Mouse (Mus musculus) MN1 (cell line): ENCODE measurements around the gene Gm10964.

Experiments
- DNase-seq: peaks from one replicate; pipeline ENCODE4 v3.0.0-alpha.2; 2016; ENCODE audit warnings: low spot score

Gene Gm10964

DNA sequence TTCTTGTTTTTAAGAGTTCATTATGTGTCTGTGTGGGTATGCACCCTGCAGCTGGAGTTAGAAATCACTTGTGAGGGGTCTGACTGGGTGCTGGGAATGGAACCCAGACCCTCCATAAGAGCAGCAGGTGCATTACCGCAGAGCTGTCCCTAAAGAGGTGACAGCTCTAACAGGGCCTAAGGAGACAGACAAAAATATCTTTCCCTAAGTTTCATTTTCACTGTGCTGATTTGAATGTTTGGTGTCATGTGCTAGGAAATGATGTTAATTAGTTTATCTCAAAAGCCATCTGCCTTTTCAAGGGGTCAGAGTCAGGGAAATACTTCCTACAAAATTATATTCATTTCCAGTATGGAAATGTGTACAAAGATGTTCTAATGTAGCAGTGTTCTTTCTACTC is at the start of gene Gm10964:
Gm10964 (plus strand) TSS at position 38 of the 400 bp plus-strand sequence.
- no peak for DNase-seq

- DNase-seq, result no peak
Measured at GRCm38 (mm10) chr3:103690506-103690905, 48.7 kb upstream of the Gm10964 start.

GRCm38 (mm10) chr3:103695556-103695955 is 43.6 kb upstream of the Gm10964 start:
- no peak for DNase-seq

DNA sequence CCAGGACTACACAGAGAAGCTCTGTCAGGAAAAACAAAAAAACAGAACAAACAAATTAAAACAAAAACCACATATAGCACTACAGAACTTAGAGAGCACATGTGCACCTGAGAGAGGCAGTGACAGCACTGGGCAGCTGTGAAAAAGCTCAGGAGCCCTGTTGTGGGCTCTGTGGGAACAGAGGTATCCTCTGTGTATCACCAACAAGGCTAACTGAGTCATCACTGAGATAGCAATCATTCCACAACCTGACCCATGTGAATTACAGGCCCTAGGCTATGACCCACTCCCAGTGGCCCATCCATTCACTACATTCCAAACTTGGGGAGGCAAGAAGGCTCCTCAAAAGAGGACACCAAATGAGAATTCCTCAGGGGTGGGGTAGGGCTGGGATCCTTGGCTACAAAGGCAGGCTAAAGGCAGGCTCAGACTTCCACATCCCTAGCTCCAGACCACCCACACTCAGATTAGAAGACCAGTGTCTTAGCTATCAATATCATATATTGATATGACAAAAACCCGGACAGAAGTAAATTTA is 42.7 kb upstream of the Gm10964 start:
- DNase-seq, result no peak

DNA sequence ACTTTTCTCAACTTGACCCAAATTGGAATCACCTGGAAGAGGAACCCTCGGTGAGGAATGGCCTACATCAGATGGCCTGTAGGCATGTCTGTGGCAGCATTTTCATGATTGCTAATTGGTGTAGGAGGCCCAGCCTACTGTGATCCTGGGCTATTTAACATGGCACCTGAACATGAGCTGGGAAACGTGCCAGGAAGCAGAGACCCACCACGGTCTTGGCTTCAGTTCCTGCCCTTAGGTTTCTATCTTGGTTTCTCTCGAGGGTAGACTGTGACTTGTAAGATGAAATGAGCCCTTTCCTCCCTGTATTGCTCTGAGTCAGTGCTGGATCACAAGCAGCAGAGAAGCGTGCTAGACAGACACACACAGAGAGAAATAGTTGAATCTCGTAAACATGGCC is 34.5 kb upstream of the Gm10964 start:
- DNase-seq, result no peak

GRCm38 (mm10) chr3:103705426-103705825 is 33.7 kb upstream of the Gm10964 start:
- DNase-seq, result no peak

GRCm38 (mm10) chr3:103709470-103710040 is 29.6 kb upstream of the Gm10964 start:
- DNase-seq, result no peak

DNA sequence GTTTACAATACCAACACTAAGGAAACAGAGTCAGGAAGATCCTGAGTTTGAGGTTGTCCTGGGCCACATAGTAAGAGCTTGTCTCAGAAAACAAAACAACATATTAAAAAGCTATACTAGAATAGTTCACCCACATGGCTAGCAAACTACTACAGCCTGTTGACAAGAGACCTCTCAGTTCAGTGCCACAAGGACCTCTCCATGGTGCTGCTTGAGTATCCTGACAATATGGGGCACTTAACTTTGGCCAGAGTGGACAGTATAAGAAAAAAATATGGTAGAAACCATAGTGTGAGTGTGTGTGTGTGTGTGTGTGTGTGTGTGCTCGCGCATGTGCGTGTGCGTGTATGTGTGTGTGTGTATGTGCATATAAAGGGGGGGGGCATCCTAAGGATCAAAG is 27.0 kb upstream of the Gm10964 start:
- no peak for DNase-seq

- no peak for DNase-seq
Measured at GRCm38 (mm10) chr3:103714236-103714875, 24.8 kb upstream of the Gm10964 start.

- no peak for DNase-seq
Measured at GRCm38 (mm10) chr3:103714942-103715341, 24.2 kb upstream of the Gm10964 start.

GRCm38 (mm10) chr3:103715762-103716693 is 23.1 kb upstream of the Gm10964 start:
- peak; percentile 41 for DNase-seq

DNA sequence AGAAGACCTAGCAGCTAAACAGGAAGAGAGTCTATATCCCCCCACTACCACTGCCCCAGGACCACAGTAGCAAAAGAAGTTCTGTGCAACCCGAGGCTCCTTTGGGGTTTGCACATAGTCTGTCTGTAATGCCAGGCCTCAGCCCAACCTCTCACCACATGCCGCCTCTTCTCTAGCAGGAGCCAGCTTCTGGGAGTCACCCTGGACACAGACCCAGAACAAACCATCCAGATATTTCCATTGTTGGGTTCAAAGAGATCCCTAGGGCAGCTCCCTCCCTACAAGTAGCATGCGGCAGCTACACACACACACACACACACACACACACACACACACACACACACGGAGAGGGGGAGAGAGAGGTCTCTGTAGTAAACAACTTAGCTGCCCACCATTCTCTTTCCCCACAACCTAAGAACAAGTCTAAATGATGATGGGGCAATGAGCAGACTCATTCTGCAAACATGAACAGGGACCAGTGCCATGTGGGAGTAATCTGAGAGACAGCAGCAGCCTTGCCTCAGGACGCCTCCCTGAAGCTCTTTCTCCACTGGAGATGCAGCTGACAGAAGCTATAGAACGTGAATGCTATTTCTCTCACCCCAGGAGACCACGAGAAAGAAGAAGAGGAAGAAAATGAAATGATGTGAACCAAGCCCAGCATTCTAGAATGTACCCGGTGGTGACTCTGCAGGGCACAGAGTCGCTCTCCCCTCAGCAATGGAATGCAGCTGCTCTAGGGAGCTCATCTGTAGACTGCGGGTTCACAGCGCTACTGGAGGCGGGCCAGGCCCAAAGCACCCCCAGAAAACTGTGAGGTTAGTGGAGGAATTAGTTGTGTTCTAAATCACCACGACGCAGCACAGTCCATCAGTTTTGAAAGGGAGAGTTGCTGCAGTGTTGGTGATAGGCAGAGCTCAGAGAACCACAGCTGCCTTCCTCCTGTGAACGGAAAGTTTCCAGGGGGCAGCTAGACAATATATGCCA is 22.1 kb upstream of the Gm10964 start:
- DNase-seq, result no peak

DNA sequence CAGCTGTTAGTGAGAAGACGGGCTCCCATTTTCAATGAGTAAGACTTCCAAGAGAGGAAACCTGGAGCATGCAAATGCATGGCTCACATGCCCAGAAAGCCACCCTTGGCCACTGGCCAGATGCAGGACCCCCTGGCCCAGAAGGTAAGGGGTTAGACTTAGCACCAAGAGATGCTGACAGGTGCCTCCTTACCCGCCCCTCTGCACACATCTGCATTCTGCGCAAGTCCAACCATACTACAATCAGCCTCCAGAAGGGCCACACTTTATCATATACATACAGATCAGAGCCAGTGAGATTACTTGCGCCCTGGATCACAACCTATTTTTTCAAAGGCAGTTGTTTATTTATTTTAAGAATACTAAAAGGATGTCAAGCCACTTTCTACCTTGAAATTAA is 20.4 kb upstream of the Gm10964 start:
- DNase-seq, result no peak

DNA sequence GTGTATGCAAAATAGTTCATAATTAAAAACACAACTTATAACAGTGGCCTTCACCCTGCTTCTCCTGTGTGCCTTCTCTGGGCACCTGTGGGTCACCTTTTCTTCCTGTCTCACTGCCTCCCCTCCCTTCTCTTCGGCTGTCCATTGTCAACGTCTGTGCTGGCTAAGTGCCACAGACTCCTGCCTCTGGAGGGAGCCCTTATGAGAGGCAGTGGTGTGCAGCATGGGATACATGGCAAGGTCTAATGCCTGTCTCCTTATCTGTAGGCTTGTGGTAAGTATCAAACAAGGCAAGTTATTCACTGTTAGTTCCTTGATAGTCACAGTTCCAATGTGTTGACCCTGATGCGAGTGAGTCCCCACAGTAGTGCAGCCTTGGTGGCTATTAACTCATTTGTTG is 15.0 kb upstream of the Gm10964 start:
- DNase-seq, result peak; percentile 27

DNA sequence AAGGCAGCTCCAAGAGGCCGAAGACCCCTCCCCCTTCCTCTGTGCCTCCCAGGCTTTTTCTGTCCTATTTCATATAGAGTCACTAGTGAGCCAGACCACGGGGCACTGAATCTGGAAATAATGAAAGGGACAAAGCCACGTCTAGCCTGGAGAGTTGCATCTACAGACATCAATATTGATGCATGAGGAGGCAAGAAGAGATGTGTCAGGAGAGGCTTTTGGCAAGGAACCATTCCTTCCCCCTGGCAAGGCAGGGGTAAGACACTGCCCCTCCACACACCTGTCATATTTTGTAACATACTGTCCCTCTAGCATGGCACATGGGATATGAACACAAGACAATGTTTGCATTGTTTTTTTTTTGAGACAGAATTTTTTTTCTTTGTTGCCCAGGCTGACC is 12.5 kb upstream of the Gm10964 start:
- peak; percentile 22 for DNase-seq

DNA sequence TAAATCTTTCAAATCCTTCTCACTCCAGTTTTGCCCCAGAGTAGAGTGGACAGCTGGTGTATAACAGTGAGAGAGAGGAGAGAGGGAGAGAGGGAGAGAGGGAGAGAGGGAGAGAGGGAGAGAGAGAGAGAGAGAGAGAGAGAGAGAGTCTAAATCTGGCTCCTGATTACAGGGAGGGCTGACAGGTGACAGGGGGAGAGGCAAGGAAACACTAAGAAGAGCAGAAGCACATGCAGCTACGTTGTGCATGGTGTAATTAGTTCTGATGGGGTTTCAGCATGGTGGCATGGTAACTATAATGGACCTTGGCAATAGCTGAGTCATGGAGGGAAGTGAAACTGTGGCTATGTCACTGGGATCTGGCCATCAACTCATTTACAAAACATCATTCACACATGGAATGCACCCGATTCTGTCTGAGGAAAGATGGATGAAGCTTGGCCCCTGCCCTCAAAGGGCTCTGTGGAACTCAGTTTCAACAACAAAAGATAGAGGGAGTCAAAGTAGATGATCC is 11.3 kb upstream of the Gm10964 start:
- DNase-seq, result no peak

- no peak for DNase-seq
Measured at GRCm38 (mm10) chr3:103729850-103730249, 9.3 kb upstream of the Gm10964 start.

DNA sequence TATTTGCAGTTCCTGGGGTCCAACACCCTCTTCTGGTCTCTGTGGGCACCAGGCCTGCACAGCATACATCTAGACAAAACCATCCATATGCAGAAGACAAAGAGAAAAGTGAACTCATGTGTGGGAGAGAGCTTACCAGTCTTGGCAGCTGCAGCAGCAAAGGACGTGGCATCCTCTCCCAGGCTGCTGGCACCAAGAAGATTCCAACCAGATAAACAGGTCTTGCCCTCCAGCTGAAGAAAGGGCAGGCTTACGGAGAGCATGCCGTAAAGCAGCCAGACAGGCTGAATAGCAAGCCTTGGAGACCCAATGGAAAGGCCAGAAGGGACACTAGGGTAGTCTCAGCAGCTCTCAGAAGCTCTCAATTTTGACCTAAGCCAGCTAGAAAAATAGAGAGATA is 7.0 kb upstream of the Gm10964 start:
- no peak for DNase-seq

GRCm38 (mm10) chr3:103733176-103733575 is 6.0 kb upstream of the Gm10964 start:
- no peak for DNase-seq

DNA sequence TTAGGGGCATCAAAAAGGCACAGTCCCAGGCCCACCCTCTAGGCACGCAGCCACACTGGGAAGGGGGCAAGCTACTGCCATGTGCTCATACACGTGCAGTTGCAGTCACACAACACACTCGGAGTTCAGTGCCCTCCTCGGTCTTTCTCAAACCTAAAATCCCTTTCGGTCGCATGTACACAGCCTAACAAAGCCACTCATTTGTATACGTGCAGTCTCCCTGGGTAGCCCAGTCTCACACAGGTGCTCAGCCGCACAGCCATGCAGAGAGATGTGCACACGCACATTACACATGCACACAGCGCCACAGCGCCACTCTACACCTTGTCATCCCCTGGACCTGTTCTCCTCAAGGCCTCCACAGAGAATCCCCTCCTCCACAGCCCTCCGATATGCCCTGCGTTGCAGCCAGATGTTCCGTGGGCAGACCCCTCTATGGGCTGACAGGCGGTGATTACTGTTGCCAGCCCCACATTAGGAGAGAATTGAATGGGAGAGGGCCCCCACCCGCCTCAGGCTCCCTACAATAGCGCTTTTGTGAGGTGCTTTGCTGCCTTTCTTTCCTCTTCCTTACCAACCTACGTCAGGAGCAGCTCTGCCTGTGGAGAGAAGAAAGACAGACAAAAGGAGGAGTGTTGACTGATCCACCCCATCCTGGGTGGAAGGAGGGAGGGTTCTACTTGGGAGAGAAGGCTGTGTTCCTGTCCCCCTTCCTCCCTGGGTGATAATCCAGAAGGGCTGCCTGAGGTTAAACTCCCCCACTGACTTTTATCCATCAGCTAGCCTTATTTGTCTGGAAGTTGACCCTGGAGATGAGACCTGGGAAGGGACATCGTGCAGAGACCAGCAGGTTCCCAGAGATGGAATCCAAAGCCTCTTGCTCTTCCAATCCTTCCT is 5.1 kb upstream of the Gm10964 start:
- no peak for DNase-seq
